Mouse (Mus musculus) cerebellum, postnatal 10 days (tissue): ENCODE data around the gene Grm1.

Source experiments
- DNase-seq, 2 experiments: peaks; one replicate each; pipeline ENCODE4 v3.0.0; 2021; ENCODE audit warnings: mixed read lengths in 2 of 2

Gene Grm1

DNA sequence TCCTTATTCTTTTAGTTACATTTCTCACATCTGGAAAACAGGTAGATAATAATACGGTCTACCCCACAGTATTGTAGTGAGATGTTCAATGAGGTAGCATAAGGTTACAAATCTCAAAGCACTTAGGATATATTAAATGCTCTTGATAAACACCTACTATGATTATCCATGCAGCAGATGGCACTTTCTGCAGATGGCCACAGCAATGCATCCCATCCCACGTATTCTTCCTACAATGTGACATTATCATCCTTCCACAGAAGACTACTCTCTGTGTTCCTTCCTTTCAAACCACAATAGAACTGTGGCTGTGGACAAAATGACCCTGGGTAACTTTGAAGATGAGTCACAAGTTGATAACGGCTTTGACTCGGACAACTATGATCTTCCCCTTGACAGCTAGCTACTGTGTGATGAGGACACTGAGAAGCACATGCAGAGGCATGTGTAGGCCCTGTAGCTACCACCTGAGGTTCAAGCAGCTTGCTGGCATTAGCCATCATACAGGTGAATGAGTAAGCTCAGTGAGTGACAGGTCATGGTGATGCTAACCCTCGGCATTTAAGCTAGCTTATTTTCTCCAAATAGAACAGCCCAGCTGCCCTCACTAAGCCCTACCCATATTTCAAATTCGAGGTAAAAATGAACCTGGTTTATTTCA lies 117.5 kb downstream of the Grm1 start:
- DNase-seq = no peak

DNA sequence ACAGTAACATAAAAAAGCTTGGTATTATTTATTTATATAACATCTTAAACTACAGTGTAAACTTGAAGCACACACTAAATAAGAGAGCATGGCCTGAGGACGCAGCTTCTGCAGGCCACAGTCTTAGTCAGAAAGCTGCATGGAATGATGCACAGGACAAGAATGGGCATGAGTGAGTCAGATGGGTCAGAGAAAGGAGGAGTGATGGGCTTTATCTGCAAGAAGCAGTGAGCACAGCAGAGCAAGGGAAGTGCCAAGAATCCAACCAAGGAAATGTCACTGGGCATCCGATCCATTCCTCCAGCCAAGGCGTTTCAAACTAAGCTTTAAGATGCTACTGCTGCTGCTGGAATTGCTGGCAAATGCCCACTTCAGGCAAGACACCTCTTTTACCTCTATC lies 131.6 kb downstream of the Grm1 start:
- peak; percentile 39 to 47 for DNase-seq

DNA sequence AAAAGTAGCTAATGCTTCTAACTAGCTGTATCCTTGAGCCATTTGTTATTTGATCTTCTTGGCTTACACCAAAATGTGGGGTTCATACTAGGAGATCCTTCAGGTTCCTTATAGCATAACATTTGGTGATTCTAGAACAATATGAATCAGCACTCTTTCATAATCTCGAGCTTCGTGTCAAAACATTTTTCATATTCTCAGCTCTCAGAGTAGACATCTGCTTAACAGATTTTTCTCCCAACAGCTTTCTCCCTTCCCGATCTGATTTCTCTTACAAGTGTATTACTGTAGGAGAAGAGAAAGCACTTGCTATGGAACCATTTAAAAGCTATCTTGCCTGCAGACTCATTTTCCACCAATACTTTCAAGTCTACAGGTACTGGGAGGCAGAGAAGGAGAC lies 133.0 kb downstream of the Grm1 start:
- DNase-seq = no peak

DNA sequence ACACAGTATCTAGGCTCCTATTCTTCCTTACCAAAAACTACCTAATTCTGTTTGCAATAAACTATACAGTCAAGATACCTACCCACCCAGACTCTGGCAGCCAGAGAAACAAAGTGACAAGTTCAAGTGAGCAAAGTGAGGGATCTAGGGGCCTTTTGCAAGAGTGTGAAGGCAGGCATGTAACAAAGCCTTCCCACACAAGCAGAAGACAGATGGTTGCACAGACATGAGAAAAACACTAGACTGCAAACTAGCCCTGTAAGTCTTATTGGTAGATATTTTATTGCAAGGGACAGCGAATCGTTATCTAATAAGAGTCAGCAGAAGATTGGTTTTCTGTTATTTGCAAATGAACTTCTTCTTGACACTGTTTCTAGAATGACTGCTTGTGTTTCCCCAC lies 134.6 kb downstream of the Grm1 start:
- DNase-seq = no peak

DNA sequence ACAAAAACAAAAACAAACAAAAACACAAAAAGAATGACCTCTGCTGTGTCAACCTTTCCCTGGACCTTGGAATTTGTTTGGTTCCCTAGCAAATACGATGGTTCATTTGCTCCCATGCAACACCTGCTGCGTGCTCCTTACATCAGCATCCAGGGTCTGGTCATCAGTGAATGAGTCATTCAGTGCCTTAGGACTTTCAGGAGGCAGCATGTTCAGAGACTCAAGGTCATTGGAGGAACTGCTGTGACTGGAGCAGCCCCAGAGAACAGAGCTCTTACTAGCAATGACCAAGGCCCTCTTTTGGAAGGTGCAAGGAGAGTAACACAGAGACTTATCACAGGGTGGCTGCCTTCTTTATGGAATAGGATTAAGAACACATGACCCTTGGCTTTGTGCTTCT lies 138.2 kb downstream of the Grm1 start:
- no peak for DNase-seq

DNA sequence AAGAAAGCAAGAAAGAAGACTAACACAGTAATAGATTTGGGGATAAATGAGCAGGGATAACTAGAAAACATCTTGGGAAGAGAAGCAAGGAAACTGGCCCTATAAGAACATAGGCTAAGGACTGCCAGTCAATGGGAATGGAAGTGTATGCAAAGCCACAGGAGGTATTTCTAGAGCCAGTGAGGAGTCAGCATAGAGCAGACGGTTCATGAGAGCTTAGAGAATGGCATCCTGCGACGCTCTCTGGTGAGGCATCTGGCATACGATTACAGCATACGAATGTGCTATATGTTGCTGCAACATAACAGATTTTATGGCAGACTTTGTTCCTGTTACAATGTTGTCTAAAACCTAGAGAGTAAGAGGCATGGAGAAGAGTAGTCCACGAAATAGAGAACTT lies 139.9 kb downstream of the Grm1 start:
- peak; percentile 19 to 20 for DNase-seq

DNA sequence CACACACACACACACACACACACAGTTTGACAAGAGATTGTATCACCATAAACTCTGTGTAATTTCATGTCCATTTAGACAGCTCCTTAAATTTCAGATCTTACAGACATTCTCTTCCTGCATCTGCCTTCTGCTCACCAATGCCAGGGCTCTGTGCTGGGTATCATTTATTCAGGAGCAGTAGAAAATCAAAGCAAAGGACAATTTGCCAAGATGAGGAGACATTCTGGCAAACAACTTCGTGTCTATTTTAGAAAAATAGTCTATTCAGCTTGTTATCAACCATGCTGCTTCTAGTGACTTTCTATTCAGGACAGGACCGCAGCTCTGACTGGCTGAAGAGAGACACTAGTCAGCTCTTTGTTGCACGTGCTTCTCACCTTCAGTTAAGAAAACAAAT lies 146.3 kb downstream of the Grm1 start:
- no peak for DNase-seq

DNA sequence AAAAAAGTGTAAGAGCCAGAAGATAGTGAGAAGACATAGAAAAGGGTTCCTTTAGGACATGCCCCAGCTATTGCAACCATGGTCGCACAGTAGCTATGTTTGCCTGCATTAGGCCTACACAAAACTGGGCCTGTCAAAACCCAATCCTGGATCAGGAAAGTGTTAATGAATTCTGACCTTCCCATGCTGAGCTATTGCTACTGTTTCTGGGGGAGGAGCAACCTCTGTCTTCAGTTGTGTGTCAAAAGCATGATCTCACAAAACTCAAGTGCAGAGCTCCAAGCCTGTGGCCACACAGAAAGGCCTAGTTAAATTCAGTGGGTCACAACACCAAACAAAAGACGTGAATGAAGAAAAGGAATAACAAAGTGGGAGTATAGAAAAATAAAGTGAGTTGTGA lies 152.5 kb downstream of the Grm1 start:
- no peak for DNase-seq

DNA sequence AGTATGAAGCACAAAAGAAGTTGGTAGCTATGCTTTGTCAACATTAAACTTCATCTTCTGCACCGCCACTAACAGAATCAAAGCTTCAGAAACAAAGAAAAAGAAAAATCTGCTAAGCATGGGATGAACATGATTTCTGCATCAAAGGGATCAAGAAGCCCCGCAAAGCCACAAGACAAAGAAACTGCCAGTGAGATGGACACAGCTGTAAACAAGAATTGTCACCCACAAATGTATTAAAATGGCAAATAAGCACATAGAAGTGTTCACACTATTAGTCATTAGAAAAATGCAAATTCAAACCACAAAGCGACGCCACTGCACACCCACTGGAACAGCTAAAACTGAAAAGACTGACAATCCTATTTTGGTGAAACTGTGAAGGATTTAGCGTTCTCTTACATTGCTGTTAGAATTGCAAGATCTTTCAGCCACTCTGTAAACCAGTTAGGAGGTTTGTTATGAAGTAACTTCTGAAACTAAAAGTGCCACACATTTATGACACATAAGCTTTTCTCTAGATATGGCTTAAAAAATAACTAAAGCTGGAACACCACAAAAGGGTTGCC lies 153.3 kb downstream of the Grm1 start:
- no peak for DNase-seq

DNA sequence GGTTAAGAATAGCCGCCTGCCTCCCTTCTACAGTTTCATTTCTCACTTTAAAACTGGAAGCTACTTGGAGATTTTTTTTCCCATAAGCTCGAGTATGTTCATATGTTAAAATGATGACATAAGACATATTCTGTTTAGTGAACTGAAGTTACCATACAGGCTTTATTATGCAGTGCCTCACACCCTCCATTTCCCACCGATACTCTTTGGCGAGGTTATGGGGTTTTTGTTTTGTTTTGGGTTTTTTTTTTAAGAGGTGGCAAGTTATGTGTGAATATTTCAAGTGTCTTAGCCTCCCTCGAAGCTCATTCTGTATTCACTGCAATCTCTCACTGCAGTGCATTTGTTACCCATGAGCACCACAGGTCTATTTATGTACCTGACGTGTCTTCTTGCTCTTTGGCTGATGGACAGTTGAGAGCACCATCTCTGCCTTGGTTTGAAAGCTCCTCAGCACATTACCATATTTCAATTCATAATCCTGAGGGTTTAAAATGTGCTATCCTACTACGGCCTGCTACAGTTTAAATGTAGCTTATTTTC lies 164.2 kb downstream of the Grm1 start:
- no peak for DNase-seq

DNA sequence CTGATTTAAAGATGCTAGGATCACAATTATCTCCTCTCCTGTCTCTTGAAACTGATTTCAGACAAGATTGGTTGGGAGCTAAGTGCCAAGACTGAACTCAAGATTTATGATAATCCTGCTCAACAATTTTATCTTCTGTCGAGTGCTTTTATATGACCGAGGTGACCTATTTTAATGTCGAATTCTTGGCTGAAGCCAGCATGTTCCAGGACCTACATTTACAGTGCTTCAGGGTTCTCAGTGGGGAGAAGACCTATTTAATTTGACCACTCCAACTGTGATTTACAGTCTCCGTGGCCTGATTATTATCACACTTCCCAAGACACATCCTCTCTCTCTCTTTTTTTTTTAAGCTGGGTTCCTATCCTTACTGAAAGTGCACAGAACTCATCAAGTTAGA lies 168.5 kb downstream of the Grm1 start:
- no peak for DNase-seq

DNA sequence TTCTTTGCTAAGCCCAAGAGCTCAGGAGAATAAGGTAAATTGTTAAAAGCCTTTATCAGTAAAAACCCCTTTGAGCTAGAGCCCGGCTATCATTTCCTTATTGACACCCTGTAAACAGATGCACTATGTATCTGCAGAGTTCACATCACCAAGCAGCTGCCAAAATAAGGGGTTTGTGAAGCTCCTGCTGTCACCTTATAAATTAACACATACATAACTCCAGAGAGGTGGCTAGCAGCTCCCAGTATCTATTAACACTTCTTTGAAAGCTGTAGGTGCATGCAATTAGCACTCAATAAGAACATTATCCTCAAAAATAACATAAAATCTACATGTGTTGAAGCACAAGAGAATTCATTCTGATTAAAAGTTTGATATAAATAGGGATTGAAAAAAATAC lies 191.9 kb downstream of the Grm1 start:
- no peak for DNase-seq

DNA sequence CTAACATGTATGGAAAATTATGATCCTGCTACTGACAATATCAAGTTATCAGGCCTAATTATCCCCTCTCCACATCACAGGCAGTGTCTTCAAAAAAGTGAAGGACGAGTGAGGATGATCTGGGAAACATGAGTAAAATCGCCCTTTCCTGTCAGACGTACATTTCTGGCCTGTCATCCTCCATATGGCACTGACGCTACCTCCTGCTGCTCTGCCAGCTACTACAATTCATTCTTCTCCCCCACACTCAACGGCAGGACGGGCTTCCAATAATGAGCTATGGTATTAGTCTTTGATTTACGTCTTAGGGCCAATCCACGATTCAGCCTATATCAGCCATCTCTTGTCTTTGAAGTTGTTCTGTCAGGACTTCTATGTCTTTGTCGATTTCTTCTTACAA lies 193.6 kb downstream of the Grm1 start:
- DNase-seq = peak; percentile 59 to 72

DNA sequence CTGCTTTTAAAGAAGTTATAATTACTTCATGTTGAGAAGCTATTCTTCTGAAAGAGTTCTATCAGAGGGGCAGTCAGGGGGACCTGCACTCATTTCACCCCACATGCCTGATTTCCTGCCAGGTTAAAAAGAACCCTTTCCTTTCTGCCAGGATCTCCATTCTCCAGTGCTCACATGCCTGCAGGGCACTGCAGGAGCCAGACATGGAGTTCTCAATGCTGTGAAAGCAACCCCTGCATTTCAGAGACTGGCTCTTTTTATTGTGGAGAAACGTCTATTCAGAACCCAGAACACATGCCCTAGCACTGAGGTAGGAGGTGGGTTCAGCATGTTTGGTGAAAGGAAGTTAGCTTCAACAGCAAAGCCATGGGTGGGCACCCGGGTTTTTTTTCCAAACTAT lies 197.2 kb downstream of the Grm1 start:
- peak; percentile 9 to 16 for DNase-seq

DNA sequence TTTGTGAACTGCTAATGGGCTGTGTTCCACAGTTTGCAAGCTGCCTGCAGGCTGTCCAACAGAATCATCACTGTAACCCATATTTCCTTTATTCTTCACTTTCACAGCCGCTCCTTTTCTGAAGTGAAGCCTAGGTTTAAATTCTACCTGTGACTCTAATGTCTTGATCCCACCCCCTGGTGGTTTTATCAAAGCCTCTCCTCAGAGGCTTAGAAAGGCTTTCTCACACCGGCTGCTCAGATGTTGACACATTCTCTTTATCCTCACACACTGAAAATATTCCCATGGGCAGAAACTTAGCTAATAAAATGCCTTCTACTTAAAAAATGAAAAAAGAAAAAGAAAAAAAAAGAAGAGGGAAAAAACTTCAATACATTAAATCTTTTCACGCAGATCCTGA lies 210.0 kb downstream of the Grm1 start:
- DNase-seq = no peak

DNA sequence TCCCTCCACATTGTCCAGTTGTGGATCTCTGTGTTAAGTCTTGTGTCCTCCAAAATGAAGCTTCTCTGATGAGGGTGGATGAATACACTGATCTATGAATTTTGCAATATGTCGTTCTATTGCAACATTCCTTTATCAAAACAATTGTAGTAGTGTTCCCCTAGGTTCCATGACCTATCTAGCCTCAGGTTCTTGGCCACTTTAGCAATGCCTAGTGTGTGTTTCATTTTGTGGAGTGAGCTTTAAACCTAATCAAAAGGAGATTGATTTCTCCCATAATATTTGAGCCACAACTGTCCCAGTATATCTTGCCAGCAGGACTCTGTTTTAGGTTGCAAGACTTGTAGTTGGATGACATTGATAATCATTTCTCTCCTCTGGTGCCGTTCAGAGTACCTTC lies 211.9 kb downstream of the Grm1 start:
- DNase-seq = no peak

DNA sequence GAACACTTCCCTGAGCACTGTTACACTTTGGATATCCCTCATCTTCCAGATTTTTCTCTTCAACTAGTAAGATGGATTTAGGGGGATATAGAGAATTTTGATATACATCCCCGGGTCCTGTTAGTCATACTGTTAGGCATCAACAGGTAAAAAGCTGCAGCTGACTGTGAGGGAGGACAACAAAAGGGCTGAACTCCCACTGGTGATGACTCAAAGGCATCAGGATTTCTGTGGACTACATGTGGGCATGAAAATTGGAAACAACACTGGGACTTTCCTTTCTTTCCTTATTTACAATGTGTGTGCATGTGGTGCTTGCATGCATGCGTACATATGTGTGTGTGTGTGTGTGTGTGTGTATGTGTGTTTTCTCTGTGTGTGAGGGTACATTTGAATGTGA lies 215.9 kb downstream of the Grm1 start:
- no peak for DNase-seq

DNA sequence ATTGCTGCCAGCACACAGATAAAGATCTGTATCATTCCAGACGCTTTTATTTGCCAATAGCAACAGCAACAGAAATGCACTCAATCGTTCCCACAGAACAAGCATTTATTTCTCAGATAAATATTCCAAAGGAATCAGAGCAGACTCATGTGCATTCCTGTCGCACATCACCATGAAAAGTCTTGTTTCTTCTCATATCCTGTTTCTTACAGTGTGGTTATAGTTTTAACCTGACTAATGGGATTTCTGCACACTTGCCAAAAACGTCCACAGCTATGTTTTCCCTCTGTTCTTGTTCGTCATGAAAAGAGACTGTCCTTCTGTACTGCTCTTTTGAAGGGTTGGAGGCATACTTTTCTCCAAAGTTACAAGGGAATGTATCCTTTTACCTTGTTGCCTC lies 217.4 kb downstream of the Grm1 start:
- no peak for DNase-seq

DNA sequence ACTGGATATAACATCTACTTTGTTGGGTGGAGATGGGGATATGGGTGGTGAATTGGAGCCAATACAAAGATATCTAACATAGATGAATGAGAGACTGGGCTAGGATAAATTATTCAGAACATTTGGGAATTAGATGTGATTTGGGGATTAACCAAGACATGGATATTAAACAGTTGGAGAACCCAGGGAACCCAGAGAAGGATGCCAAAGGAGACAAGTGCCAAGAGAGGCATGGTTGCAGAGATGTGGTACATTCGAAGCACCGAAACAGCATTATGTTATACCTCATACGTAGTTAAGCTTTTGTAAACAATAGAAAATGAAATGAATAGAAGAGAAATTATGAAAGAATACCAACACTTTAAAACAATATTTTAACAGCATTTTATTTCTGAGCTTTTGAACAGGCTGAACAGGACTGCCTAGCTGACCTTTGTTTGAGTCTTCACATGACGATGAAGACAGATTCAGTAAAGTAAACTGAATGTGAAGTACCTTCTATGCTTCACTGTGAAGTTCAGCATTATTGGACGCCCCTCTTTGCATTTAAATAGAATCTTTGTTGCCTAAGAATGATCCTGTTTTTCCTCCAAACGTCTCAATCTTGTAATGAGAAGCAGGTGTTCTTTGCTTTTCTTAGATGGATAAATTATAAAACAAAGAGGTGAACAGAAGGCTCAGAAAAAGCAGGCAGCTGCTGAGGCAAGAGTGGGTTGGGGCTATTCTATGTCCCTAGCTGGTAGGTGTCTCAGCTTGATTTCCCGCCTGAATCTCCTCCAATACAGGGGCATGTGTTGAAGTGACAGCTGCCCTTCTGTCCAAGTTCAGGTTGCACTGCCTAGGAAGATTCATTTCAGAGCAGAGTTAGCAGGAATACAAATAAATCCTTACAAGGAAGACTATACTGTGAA lies 234.5 kb downstream of the Grm1 start:
- DNase-seq = peak; percentile 86 to 88

DNA sequence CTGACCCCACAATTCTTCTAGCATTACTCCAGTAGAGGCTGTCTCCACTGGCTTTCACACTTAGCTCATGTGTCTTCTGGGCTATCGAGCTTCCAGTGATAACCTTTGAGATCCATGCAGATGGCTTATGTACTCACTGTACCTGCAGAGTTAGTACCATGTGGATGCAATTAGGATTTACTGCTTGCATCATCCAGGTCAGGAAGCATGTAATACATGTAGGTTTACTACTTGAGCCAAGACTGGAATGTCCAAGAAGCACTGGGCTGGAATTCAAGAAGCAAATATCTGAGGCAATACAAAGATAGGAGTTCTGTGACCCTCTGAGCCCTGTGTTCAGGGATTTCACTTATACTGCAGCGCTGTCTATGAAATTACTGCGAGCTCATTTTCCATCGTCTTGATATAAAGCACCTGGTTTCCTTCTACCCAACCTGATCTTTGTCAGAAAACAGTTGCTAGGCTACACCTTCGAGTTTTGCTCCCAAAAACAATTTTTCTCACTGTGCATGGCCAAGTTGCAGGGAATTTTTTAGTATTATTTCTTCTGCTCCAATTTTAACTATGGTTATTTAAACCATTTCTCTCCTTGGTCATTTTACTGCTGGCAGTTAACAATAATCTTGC lies 237.0 kb downstream of the Grm1 start:
- DNase-seq = peak in 1 of 2 experiments; percentile 17

DNA sequence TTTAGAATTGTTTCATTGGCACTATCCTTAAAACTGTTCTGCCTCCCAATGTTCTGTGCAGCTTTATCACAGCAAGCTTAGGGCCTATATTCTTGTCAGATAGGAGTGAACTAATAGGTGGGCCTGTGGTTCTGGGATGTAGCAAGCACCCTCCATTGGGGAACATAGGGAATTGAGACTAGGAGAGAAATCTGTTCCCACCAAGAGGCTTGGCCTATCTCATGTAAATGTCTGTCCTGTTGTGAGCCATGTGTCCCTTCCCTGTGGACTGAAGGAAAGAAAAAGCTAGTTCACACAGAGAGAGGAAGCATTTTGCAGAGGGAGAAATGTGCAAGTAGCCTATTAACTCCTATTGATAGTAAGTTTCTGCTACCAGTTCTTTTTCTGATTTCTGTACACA lies 246.8 kb downstream of the Grm1 start:
- DNase-seq = peak; percentile 39 to 40

DNA sequence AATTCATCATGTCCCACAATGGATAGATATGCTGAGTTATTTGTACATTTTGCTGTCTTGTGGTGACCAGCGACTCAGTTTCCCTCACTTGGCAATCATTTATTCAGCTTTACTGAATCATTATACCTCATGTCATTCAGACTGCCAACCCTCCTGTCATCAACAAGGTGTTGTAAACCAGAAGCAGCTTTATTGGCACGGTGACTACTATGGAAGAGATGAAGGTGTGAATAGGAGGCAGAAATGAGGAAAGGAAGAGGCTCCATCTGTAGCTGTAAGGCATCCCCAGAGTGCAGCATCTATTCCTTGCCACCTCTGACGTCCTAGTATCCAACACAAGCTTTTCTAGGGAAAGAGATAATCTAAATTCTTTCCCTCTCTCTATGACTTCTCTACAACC lies 247.3 kb downstream of the Grm1 start:
- peak; percentile 25 to 30 for DNase-seq

DNA sequence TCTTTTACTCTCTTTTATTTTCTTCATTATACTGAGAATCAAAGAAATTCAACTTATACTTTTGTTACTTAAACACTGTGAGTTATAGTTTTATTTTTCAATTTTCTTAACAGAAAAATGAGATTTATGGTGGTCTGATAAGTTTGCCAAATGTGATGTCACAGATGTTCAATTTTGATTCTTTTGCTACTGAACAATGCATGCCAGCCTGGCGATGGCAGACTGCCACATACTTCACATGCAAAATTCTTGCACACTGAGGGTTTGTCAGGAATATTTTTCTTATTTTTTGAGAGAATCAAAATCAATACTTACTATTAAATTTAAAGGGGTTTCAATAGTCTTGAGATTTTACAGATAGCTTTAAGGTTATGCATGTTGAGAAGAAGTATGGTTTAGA lies 251.0 kb downstream of the Grm1 start:
- peak; percentile 49 to 50 for DNase-seq
